Mouse (Mus musculus) erythroid progenitor cell, adult 5-6 weeks (primary cell): ENCODE results near the gene Inpp5d. TPM values are rescaled to one million over a fixed set of nuclear protein-coding genes. Genes with fewer than 3 reads are reported as not detected.

Source experiments
- ATAC-seq: replicated peaks from 2 replicates; pipeline ENCODE4 v1.8.0; 2016; ENCODE audit warnings: moderate number of reproducible peaks, mild to moderate bottlenecking, moderate TSS enrichment, inconsistent platforms; ENCODE audit not compliant: poor library complexity, low FRiP score, severe bottlenecking
- total RNA-seq, 2 experiments: library from RNA; stranded (forward) in 1 of 2; stranded (reverse) in 1 of 2; fragments of 150-400 nt in 1 of 2; fragments of 186-747, 209-891 nt in 1 of 2; gene quantifications; 2 replicates each; pipeline versions ENCODE4 v1.2.3 to v1.2.4; 2015 to 2017; ENCODE audit warnings: low replicate concordance in 2 of 2

Inpp5d gene
- total RNA-seq, 2 experiments from 2014 or later, result 15.1 to 23.1 TPM

- peak; percentile 76 for ATAC-seq
Measured at GRCm38 (mm10) chr1:87749360-87749973, 129.4 kb downstream of the Inpp5d start.

- peak; percentile 99 for ATAC-seq
Measured at GRCm38 (mm10) chr1:87755641-87756470, 135.7 kb downstream of the Inpp5d start, which contains the start of gene Atg16l1. Gene Atg16l1 (plus strand): TSS chr1:87755870.

- no peak for ATAC-seq
Measured at GRCm38 (mm10) chr1:87763821-87764220, 143.7 kb downstream of the Inpp5d start.

GRCm38 (mm10) chr1:87765741-87766140 lies 145.6 kb downstream of the Inpp5d start:
- ATAC-seq, result no peak

GRCm38 (mm10) chr1:87766233-87766632 lies 146.1 kb downstream of the Inpp5d start:
- ATAC-seq, result peak; percentile 81

- ATAC-seq, result no peak
Measured at GRCm38 (mm10) chr1:87769263-87769662, 149.2 kb downstream of the Inpp5d start.

Other genes with a start within 250 kb of the Inpp5d start
- not detected in 2 replicates for gene Kcnj13, start 225.6 kb upstream of the Inpp5d start, total RNA-seq (2015; ENCODE audit: low replicate concordance)
- not detected in 2 replicates for gene Kcnj13, start 225.6 kb upstream of the Inpp5d start, total RNA-seq (2017; ENCODE audit: low replicate concordance)
- gene Snorc, start 150.0 kb upstream of the Inpp5d start, total RNA-seq (2015; ENCODE audit: low replicate concordance), result not detected in 2 replicates
- gene Snorc, start 150.0 kb upstream of the Inpp5d start, total RNA-seq (2017; ENCODE audit: low replicate concordance), result not detected in 2 replicates
- not detected in 2 replicates for gene Neu2, start 110.4 kb upstream of the Inpp5d start, total RNA-seq (2015; ENCODE audit: low replicate concordance)
- not detected in 2 replicates for gene Neu2, start 110.4 kb upstream of the Inpp5d start, total RNA-seq (2017; ENCODE audit: low replicate concordance)
- not detected in 2 replicates for gene Ngef, start 46.4 kb upstream of the Inpp5d start, total RNA-seq (2015; ENCODE audit: low replicate concordance)
- gene Ngef, start 46.4 kb upstream of the Inpp5d start, total RNA-seq (2017; ENCODE audit: low replicate concordance), result not detected in 2 replicates
- gene Atg16l1, start 135.6 kb downstream of the Inpp5d start, total RNA-seq (2015; ENCODE audit: low replicate concordance), result 30.2 and 44.0 TPM in 2 replicates
- 79.1 and 166 TPM in 2 replicates for gene Atg16l1, start 135.6 kb downstream of the Inpp5d start, total RNA-seq (2017; ENCODE audit: low replicate concordance)
- 0.36 and 1.7 TPM in 2 replicates for gene Sag, start 183.4 kb downstream of the Inpp5d start, total RNA-seq (2015; ENCODE audit: low replicate concordance)
- not detected in 2 replicates for gene Sag, start 183.4 kb downstream of the Inpp5d start, total RNA-seq (2017; ENCODE audit: low replicate concordance)
- 23.1 and 29.3 TPM in 2 replicates for gene Dgkd, start 233.0 kb downstream of the Inpp5d start, total RNA-seq (2015; ENCODE audit: low replicate concordance)
- 19.3 and 24.0 TPM in 2 replicates for gene Dgkd, start 233.0 kb downstream of the Inpp5d start, total RNA-seq (2017; ENCODE audit: low replicate concordance)